Comparison of ENCODE assay signal across 8 mouse cellular contexts in the genomic region with DNA sequence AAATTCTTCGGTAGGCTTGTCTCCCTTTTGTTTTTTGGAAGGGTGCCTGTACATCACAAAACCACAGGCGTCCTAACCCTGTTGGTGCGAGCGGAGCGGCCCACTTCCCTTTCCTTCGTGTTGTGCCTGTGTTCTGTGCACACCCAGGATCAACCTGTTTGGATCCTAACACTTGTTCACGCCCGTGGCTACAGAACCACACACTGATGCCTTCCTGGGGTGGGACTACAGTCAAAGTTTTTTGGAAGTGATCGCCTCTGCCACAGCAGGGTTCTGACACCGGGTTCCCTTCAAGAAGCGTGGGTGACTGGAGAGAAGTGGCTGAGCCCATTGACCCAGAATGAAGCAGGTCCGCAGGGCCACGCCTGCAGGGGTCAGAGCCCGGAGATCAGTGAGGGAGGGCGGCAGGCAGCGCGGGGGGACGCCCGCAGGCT. TPM values are rescaled to one million over a fixed set of nuclear protein-coding genes. Genes with fewer than 3 reads are reported as not detected.
A peak's percentile ranks its signal among the peaks of the same experiment; 100 is the strongest.
DNase-seq lines count a peak whose midpoint lies in the region; ATAC-seq and TF ChIP-seq lines count a peak whose summit lies in the region.

No protein-coding gene starts in this region.

- TF ChIP-seq EP300 in ES-Bruce4 (IDR thresholded peaks at IDR 0.05; ENCODE audit: insufficient read depth, low read depth, low read length) = no peak

- peak overlapping the region; percentile 90 for H3K9ac ChIP-seq in heart, embryonic 14.5 days (ENCODE audit: low read length)
- peak overlapping the region; percentile 64 for H3K9ac ChIP-seq in ES-Bruce4 (ENCODE audit: low read depth, poor library complexity, severe bottlenecking)
- peak overlapping the region; percentile 62 for H3K9ac ChIP-seq in limb, embryonic 14.5 days (ENCODE audit: low read depth, low read length, severe bottlenecking)

- peaks cover 4 to 26% of the 10 kb centered on the region in 2 experiments for H3K4me1 ChIP-seq in heart, embryonic 14.5 days (ENCODE audit: control insufficient read depth in 2 of 2, insufficient read depth in 2 of 2, low read length in 2 of 2)
- peaks cover 3% of the 10 kb centered on the region for H3K4me1 ChIP-seq in ES-Bruce4 (ENCODE audit: control insufficient read depth, insufficient read depth, low read length)
- H3K4me1 ChIP-seq in limb, embryonic 14.5 days (ENCODE audit: control insufficient read depth, insufficient read depth, low read length) = peaks cover 10% of the 10 kb centered on the region
- H3K4me1 ChIP-seq in olfactory bulb, adult 2 months (ENCODE audit: control insufficient read depth, insufficient read depth, low read length) = no peaks in the 10 kb centered on the region

- no peak for DNase-seq in heart, postnatal 14 days
- peak; percentile 53 for DNase-seq in limb, embryonic 14.5 days (ENCODE audit: low spot score)
- DNase-seq in cerebellum, adult 11-12 months = no peak
- DNase-seq in urinary bladder, postnatal 14 days (ENCODE audit: low spot score) = no peak

- peak overlapping the region; percentile 90 to 96 for H3K27ac ChIP-seq in heart, embryonic 14.5 days (replicated peaks in 1 of 2; ENCODE audit: control insufficient read depth in 1 of 2, insufficient read depth in 1 of 2, low read depth in 2 of 2, low read length in 2 of 2)
- no peak overlapping the region for H3K27ac ChIP-seq in ES-Bruce4 (ENCODE audit: insufficient read depth, low read length)
- H3K27ac ChIP-seq in limb, embryonic 14.5 days (replicated peaks; ENCODE audit: low read depth, low read length) = peak overlapping the region; percentile 77
- peak overlapping the region; percentile 91; the same call in 1 of the 2 replicates for H3K27ac ChIP-seq in olfactory bulb, adult 2 months (ENCODE audit: insufficient read depth, low read depth, low read length)

- 0% methylated on average over 19 of the region's 19 CpGs for WGBS in heart, embryonic 14.5 days
- WGBS in limb, embryonic 14.5 days = 1% methylated on average over 18 of the region's 19 CpGs
- WGBS in olfactory bulb, adult 2 months = under 1% methylated on average over 19 of the region's 19 CpGs

- TF ChIP-seq CTCF in ES-Bruce4 (IDR thresholded peaks at IDR 0.05; ENCODE audit: low read depth, low read length) = no peak
- no peak for TF ChIP-seq CTCF in olfactory bulb, adult 2 months (IDR thresholded peaks at IDR 0.05; ENCODE audit: insufficient read depth, low read depth, low read length)

- peak overlapping the region; percentile 78 for H3K4me2 ChIP-seq in heart, embryonic 14.5 days (ENCODE audit: low read length)
- H3K4me2 ChIP-seq in limb, embryonic 14.5 days (replicated peaks; ENCODE audit: low read depth, low read length, severe bottlenecking) = peak overlapping the region; percentile 64

- H3K36me3 ChIP-seq in heart, embryonic 14.5 days (ENCODE audit: control insufficient read depth, insufficient read depth, low read length) = peaks cover 30% of the 10 kb centered on the region
- peaks cover under 1% of the 10 kb centered on the region; the same call in 1 of the 2 replicates for H3K36me3 ChIP-seq in ES-Bruce4 (ENCODE audit: control insufficient read depth, insufficient read depth, low read length, poor library complexity, severe bottlenecking)
- peaks cover 10% of the 10 kb centered on the region for H3K36me3 ChIP-seq in limb, embryonic 14.5 days (ENCODE audit: control insufficient read depth, insufficient read depth, low read length)

- ATAC-seq in heart, embryonic 14.5 days (ENCODE audit: insufficient number of reproducible peaks, insufficient read depth, low FRiP score, low read depth) = peak; percentile 32
- ATAC-seq in erythroblast, adult 5-6 weeks (replicated peaks; ENCODE audit: low FRiP score, poor library complexity, severe bottlenecking) = peak; percentile 34
- peak; percentile 52 for ATAC-seq in limb, embryonic 14.5 days (ENCODE audit: low FRiP score, low read depth)

- TF ChIP-seq POLR2A in ES-Bruce4 (IDR thresholded peaks at IDR 0.05; ENCODE audit: insufficient read depth, low read length) = no peak
- no peak for TF ChIP-seq POLR2A in limb, embryonic 14.5 days (IDR thresholded peaks at IDR 0.05; ENCODE audit: borderline replicate concordance, extremely low read depth, insufficient read depth, insufficient read length)
- TF ChIP-seq POLR2A in olfactory bulb, adult 2 months (IDR thresholded peaks at IDR 0.05; ENCODE audit: insufficient read depth, low read depth, low read length) = no peak

- intact Hi-C loops in heart, postnatal 14 days (cut with DNase I) = loop anchor here (2.0 to 10.0 kb wide), 2 partner anchors 31 to 651 kb away; a partner anchor contains a TSS

- no peaks in the 10 kb centered on the region for H3K9me3 ChIP-seq in heart, embryonic 14.5 days (ENCODE audit: control insufficient read depth, low read length)
- H3K9me3 ChIP-seq in ES-Bruce4 (replicated peaks; ENCODE audit: control insufficient read depth, insufficient read depth, low read length, poor library complexity, severe bottlenecking) = no peaks in the 10 kb centered on the region
- H3K9me3 ChIP-seq in limb, embryonic 14.5 days (ENCODE audit: control insufficient read depth, low read length) = no peaks in the 10 kb centered on the region

- no peaks in the 10 kb centered on the region for H3K27me3 ChIP-seq in heart, embryonic 14.5 days (ENCODE audit: control insufficient read depth, insufficient read depth, low read length)
- no peaks in the 10 kb centered on the region for H3K27me3 ChIP-seq in ES-Bruce4 (ENCODE audit: control insufficient read depth, insufficient read depth, low read length, poor library complexity, severe bottlenecking)
- H3K27me3 ChIP-seq in limb, embryonic 14.5 days (ENCODE audit: control insufficient read depth, insufficient read depth, low read length) = no peaks in the 10 kb centered on the region

- H3K4me3 ChIP-seq in heart, embryonic 14.5 days (ENCODE audit: control insufficient read depth in 1 of 2, insufficient read depth in 1 of 2, low read depth in 1 of 2, low read length in 2 of 2) = peak overlapping the region; percentile 76 to 85
- H3K4me3 ChIP-seq in ES-Bruce4 (ENCODE audit: low read depth, low read length) = peak overlapping the region; percentile 93
- peak overlapping the region; percentile 62 for H3K4me3 ChIP-seq in limb, embryonic 14.5 days (replicated peaks; ENCODE audit: low read length)
- H3K4me3 ChIP-seq in olfactory bulb, adult 2 months (ENCODE audit: insufficient read depth, low read depth, low read length) = peak overlapping the region; percentile 64

RNA-seq across cellular contexts. Expression of a gene that starts 0.5 kb away (rescaled TPM):
- 263 and 291 TPM in 2 replicates for polyA plus RNA-seq in heart, embryonic 14.5 days (2014; fragmentation: Nextera tagmentation; extraction: Ambion mirVana)
- total RNA-seq in heart, postnatal 14 days (2021) = 100 to 1,000 TPM; 980 to 999 TPM
- 88.7 and 105 TPM in 2 replicates for polyA plus RNA-seq in ES-Bruce4 (2011; ENCODE audit: insufficient read depth, insufficient read length, low read depth, missing spikeins)
- total RNA-seq in erythroblast, adult 5-6 weeks (2015; ENCODE audit: low replicate concordance) = 25.6 and 25.9 TPM in 2 replicates
- total RNA-seq in erythroblast, adult 5-6 weeks (2017; ENCODE audit: low replicate concordance) = 25.6 TPM in 2 replicates
- 67.2 and 78.2 TPM in 2 replicates for polyA plus RNA-seq in limb, embryonic 14.5 days (2012; rRNA removed)
- 65.3 and 67.8 TPM in 2 replicates for polyA plus RNA-seq in limb, embryonic 14.5 days (2014; fragmentation: Nextera tagmentation; extraction: Ambion mirVana)
- polyA plus RNA-seq in olfactory bulb, adult 2 months (2012; ENCODE audit: insufficient read depth, insufficient read length, low replicate concordance, missing spikeins) = 570 TPM in 1 of 2 replicates, not detected in the other

RNA-seq across cellular contexts. Expression of a gene that starts 29.3 kb away (rescaled TPM):
- 1.0 and 1.4 TPM in 2 replicates for polyA plus RNA-seq in heart, embryonic 14.5 days (2014; fragmentation: Nextera tagmentation; extraction: Ambion mirVana)
- under 1 TPM; 0.22 to 0.31 TPM for total RNA-seq in heart, postnatal 14 days (2021)
- polyA plus RNA-seq in ES-Bruce4 (2011; ENCODE audit: insufficient read depth, insufficient read length, low read depth, missing spikeins) = 0.12 and 0.32 TPM in 2 replicates
- not detected in 2 replicates for total RNA-seq in erythroblast, adult 5-6 weeks (2015; ENCODE audit: low replicate concordance)
- total RNA-seq in erythroblast, adult 5-6 weeks (2017; ENCODE audit: low replicate concordance) = not detected in 2 replicates
- 2.8 and 3.2 TPM in 2 replicates for polyA plus RNA-seq in limb, embryonic 14.5 days (2012; rRNA removed)
- polyA plus RNA-seq in limb, embryonic 14.5 days (2014; fragmentation: Nextera tagmentation; extraction: Ambion mirVana) = 1.5 and 1.6 TPM in 2 replicates
- polyA plus RNA-seq in olfactory bulb, adult 2 months (2012; ENCODE audit: insufficient read depth, insufficient read length, low replicate concordance, missing spikeins) = not detected in 2 replicates

RNA-seq across cellular contexts. Expression of a gene that starts 31.1 kb away (rescaled TPM):
- 64.6 and 67.8 TPM in 2 replicates for polyA plus RNA-seq in heart, embryonic 14.5 days (2014; fragmentation: Nextera tagmentation; extraction: Ambion mirVana)
- total RNA-seq in heart, postnatal 14 days (2021) = 100 to 1,000 TPM in 1 of 2 experiments, 10 to 100 TPM in 1; 90.2 to 105 TPM
- polyA plus RNA-seq in ES-Bruce4 (2011; ENCODE audit: insufficient read depth, insufficient read length, low read depth, missing spikeins) = 140 and 143 TPM in 2 replicates
- 46.4 and 64.4 TPM in 2 replicates for total RNA-seq in erythroblast, adult 5-6 weeks (2015; ENCODE audit: low replicate concordance)
- total RNA-seq in erythroblast, adult 5-6 weeks (2017; ENCODE audit: low replicate concordance) = 52.9 and 60.9 TPM in 2 replicates
- polyA plus RNA-seq in limb, embryonic 14.5 days (2012; rRNA removed) = 114 and 115 TPM in 2 replicates
- 48.2 and 50.7 TPM in 2 replicates for polyA plus RNA-seq in limb, embryonic 14.5 days (2014; fragmentation: Nextera tagmentation; extraction: Ambion mirVana)
- not detected in 2 replicates for polyA plus RNA-seq in olfactory bulb, adult 2 months (2012; ENCODE audit: insufficient read depth, insufficient read length, low replicate concordance, missing spikeins)

RNA-seq across cellular contexts. Expression of a gene that starts 38.0 kb away (rescaled TPM):
- polyA plus RNA-seq in heart, embryonic 14.5 days (2014; fragmentation: Nextera tagmentation; extraction: Ambion mirVana) = 0.11 and 0.12 TPM in 2 replicates
- under 1 TPM; 0.10 to 0.24 TPM for total RNA-seq in heart, postnatal 14 days (2021)
- polyA plus RNA-seq in ES-Bruce4 (2011; ENCODE audit: insufficient read depth, insufficient read length, low read depth, missing spikeins) = 1.8 and 1.9 TPM in 2 replicates
- total RNA-seq in erythroblast, adult 5-6 weeks (2015; ENCODE audit: low replicate concordance) = 1.7 TPM in 1 of 2 replicates, not detected in the other
- 1.4 TPM in 1 of 2 replicates, not detected in the other for total RNA-seq in erythroblast, adult 5-6 weeks (2017; ENCODE audit: low replicate concordance)
- polyA plus RNA-seq in limb, embryonic 14.5 days (2012; rRNA removed) = 0.10 and 0.11 TPM in 2 replicates
- 0.17 TPM in 1 of 2 replicates, not detected in the other for polyA plus RNA-seq in limb, embryonic 14.5 days (2014; fragmentation: Nextera tagmentation; extraction: Ambion mirVana)
- polyA plus RNA-seq in olfactory bulb, adult 2 months (2012; ENCODE audit: insufficient read depth, insufficient read length, low replicate concordance, missing spikeins) = not detected in 2 replicates

Comparison
In these comparisons a context has a peak if more than half of its experiments do, and no peak if none do; other contexts are left out.
1. RNA of a gene that starts 31.1 kb away (polyA plus RNA-seq): 140 to 143 TPM in ES-Bruce4, 48.2 to 115 TPM in limb, embryonic 14.5 days and 64.6 to 67.8 TPM in heart, embryonic 14.5 days; not detected in olfactory bulb, adult 2 months; every median in the first group is over 10 times any median in the second.
2. Peak in every context shown above with its lines, with median percentiles within 50 percentile points of each other: ATAC-seq, H3K4me3 ChIP-seq and H3K9ac ChIP-seq.